Mouse (Mus musculus): ENCODE measurements around the gene Hbp1.
A peak's percentile ranks its signal among the peaks of the same experiment; 100 is the strongest.

The Hbp1 gene

GRCm38 (mm10) chr12:31900391-31900914, 49.9 kb downstream of the Hbp1 start:
- DNase-seq, result no peak

GRCm38 (mm10) chr12:31897456-31897855, 52.9 kb downstream of the Hbp1 start:
- peak; percentile 86 to 90 for DNase-seq

GRCm38 (mm10) chr12:31896986-31897385, 53.3 kb downstream of the Hbp1 start:
- DNase-seq, result peak; percentile 84 to 87

GRCm38 (mm10) chr12:31896295-31896694, 54.0 kb downstream of the Hbp1 start:
- DNase-seq, result no peak

- DNase-seq, result peak; percentile 83 to 88
Observed at GRCm38 (mm10) chr12:31895888-31896287, 54.4 kb downstream of the Hbp1 start.

- DNase-seq, result peak; percentile 57 to 58
Observed at GRCm38 (mm10) chr12:31895095-31895734, 55.1 kb downstream of the Hbp1 start.

- DNase-seq, result peak; percentile 51
Observed at GRCm38 (mm10) chr12:31892771-31893170, 57.6 kb downstream of the Hbp1 start.

GRCm38 (mm10) chr12:31892079-31892478, 58.3 kb downstream of the Hbp1 start:
- DNase-seq, result no peak

GRCm38 (mm10) chr12:31890685-31891084, 59.6 kb downstream of the Hbp1 start:
- no peak for DNase-seq

- no peak for DNase-seq
Observed at GRCm38 (mm10) chr12:31885844-31886606, 64.3 kb downstream of the Hbp1 start.

- DNase-seq, result no peak
Observed at GRCm38 (mm10) chr12:31885084-31885483, 65.3 kb downstream of the Hbp1 start.

- DNase-seq, result no peak
Observed at GRCm38 (mm10) chr12:31884365-31884764, 66.0 kb downstream of the Hbp1 start.

- DNase-seq, result no peak
Observed at GRCm38 (mm10) chr12:31882736-31883135, 67.6 kb downstream of the Hbp1 start.

GRCm38 (mm10) chr12:31876775-31877174, 73.6 kb downstream of the Hbp1 start:
- DNase-seq, result no peak
